Mouse (Mus musculus) hindbrain, embryonic 16.5 days (tissue): ENCODE measurements around the gene Hist1h2bh. TPM values are rescaled to one million over a fixed set of nuclear protein-coding genes. Genes with fewer than 3 reads are reported as not detected.

Source experiments
- ATAC-seq: fragments of 200-750 bp; cut with Nextera tagmentation; 2 replicates; pipeline ENCODE4 v1.8.0; 2017; ENCODE audit warnings: moderate TSS enrichment, moderate library complexity
- H3K27ac ChIP-seq: fragments of 300-500 bp; sonication (generic); 2 replicates; pipeline ENCODE4 v1.5.1; 2014; ENCODE audit warnings: low read depth, mild to moderate bottlenecking, control low read depth, low read length, moderate library complexity
- H3K27me3 ChIP-seq: fragments of 300-500 bp; sonication (generic); replicated peaks from 2 replicates; pipeline ENCODE4 v1.6.1; 2014; ENCODE audit warnings: low read length; ENCODE audit not compliant: control insufficient read depth, insufficient read depth
- H3K36me3 ChIP-seq: fragments of 300-500 bp; sonication (generic); 2 replicates; pipeline ENCODE4 v1.6.1; 2014; ENCODE audit warnings: mild to moderate bottlenecking, low read length, moderate library complexity, mixed read lengths; ENCODE audit not compliant: control insufficient read depth, insufficient read depth
- H3K4me1 ChIP-seq: fragments of 300-500 bp; sonication (generic); 2 replicates; pipeline ENCODE4 v1.6.1; 2014; ENCODE audit warnings: low read depth, low read length; ENCODE audit not compliant: control insufficient read depth, insufficient read depth
- H3K4me2 ChIP-seq: fragments of 300-500 bp; sonication (generic); 2 replicates; pipeline ENCODE4 v1.6.1; 2014; ENCODE audit warnings: mild to moderate bottlenecking, low read length, control low read depth, moderate library complexity
- H3K4me3 ChIP-seq: fragments of 300-500 bp; sonication (generic); 2 replicates; pipeline ENCODE4 v1.5.1; 2014; ENCODE audit warnings: mild to moderate bottlenecking, low read length, control low read depth, moderate library complexity
- H3K9ac ChIP-seq: fragments of 300-500 bp; sonication (generic); 2 replicates; pipeline ENCODE4 v1.6.1; 2014; ENCODE audit warnings: low read depth, mild to moderate bottlenecking, control low read depth, low read length, moderate library complexity
- H3K9me3 ChIP-seq: fragments of 300-500 bp; sonication (generic); 2 replicates; pipeline ENCODE4 v1.6.1; 2014; ENCODE audit warnings: mild to moderate bottlenecking, low read length, moderate library complexity; ENCODE audit not compliant: control insufficient read depth
- WGBS: fragments of 180-500 bp; shearing (Covaris S2); extraction: QIAGEN DNeasy Blood & Tissue Kit; methylation state at CpG from one replicate; pipeline ENCODE4 v1.1.7; 2014; 5-methylcytosine and 5-hydroxymethylcytosine counted together
- polyA plus RNA-seq: library from polyadenylated mRNA; unstranded; fragments of >200 nt; fragmentation: Nextera tagmentation; extraction: Ambion mirVana; gene quantifications from 2 replicates; pipeline ENCODE4 v1.2.1, GENCODE M21; 2015

Gene Hist1h2bh
- polyA plus RNA-seq, 1 experiment from 2014 or later: 0.29 TPM

- Histone ChIP-seq H3K4me1 (peaks cover 2% of the 10 kb centered on the region; the same call in 1 of the 2 replicates), H3K4me3 (peak overlapping the region; percentile 45), H3K9ac (peak overlapping the region; percentile 54), H3K27me3 (no peaks in the 10 kb centered on the region), H3K9me3 (no peaks in the 10 kb centered on the region), H3K27ac (no peak overlapping the region), H3K4me2 (peak overlapping the region; percentile 79), H3K36me3 (no peaks in the 10 kb centered on the region)
- WGBS: 56% methylated on average over 15 of the region's 15 CpGs
- ATAC-seq: no peak
Measured at GRCm38 (mm10) chr13:23515826-23516620, 27.2 kb downstream of the Hist1h2bh start.

GRCm38 (mm10) chr13:23515281-23515680, 27.9 kb downstream of the Hist1h2bh start:
- Histone ChIP-seq H3K9ac (no peak overlapping the region), H3K36me3 (no peaks in the 10 kb centered on the region), H3K4me2 (no peak overlapping the region), H3K9me3 (no peaks in the 10 kb centered on the region), H3K4me3 (no peak overlapping the region), H3K27me3 (no peaks in the 10 kb centered on the region), H3K27ac (no peak overlapping the region), H3K4me1 (peaks cover 2% of the 10 kb centered on the region; the same call in 1 of the 2 replicates)
- ATAC-seq: no peak
- WGBS: 77% methylated on average over 5 of the region's 5 CpGs

GRCm38 (mm10) chr13:23513517-23513916, 29.7 kb downstream of the Hist1h2bh start:
- Histone ChIP-seq H3K27ac (no peak overlapping the region), H3K4me1 (peaks cover 2% of the 10 kb centered on the region; the same call in 1 of the 2 replicates), H3K4me2 (no peak overlapping the region), H3K27me3 (no peaks in the 10 kb centered on the region), H3K9me3 (no peaks in the 10 kb centered on the region), H3K4me3 (no peak overlapping the region), H3K9ac (no peak overlapping the region), H3K36me3 (no peaks in the 10 kb centered on the region)
- WGBS: 90% methylated on average over 1 of the region's 1 CpGs
- no peak for ATAC-seq

GRCm38 (mm10) chr13:23510127-23510526, 33.1 kb downstream of the Hist1h2bh start:
- Histone ChIP-seq H3K4me2 (no peak overlapping the region), H3K27ac (no peak overlapping the region), H3K9me3 (no peaks in the 10 kb centered on the region), H3K9ac (no peak overlapping the region), H3K27me3 (no peaks in the 10 kb centered on the region), H3K4me3 (no peak overlapping the region), H3K36me3 (no peaks in the 10 kb centered on the region), H3K4me1 (peaks cover 3% of the 10 kb centered on the region)
- WGBS: 41% methylated on average over 1 of the region's 1 CpGs
- no peak for ATAC-seq

DNA sequence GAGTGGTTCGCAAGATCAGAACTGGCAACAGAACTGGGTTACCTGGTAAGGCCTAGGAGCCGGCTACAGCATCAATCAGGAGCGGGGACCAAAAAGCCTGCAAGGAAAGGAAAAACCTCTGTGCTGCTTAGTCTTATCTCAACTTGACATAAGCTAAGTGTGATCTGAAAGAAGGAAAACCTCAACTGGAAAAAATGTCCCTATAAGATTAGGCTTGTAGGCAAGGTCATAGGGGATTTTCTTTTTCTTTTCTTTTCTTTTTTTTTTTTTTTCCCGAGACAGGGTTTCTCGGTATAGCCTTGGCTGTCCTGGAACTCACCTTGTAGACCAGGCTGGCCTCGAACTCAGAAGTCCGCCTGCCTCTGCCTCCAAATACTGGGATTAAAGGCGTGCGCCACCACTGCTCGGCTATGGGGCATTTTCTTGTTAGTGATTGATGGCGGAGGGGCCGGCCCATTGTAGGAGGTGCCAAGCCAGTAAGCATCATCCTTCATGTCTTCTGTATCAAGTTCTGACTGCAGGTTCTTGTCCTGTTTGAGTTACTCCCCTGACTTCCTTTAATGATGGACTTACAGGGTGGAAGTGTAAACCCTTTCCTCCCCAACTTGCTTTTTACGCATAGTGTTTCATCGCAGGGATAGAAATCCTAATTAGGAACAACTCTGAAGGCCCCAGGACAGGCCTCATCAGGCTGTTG, 36.2 kb downstream of the Hist1h2bh start:
- H3K4me2 ChIP-seq: peak overlapping the region; percentile 35
- H3K27ac ChIP-seq: no peak overlapping the region
- 20% methylated on average over 14 of the region's 14 CpGs for WGBS

GRCm38 (mm10) chr13:23506351-23506750, 36.8 kb downstream of the Hist1h2bh start:
- H3K9ac ChIP-seq: no peak overlapping the region
- WGBS: 6% methylated on average over 13 of the region's 13 CpGs
- no peaks in the 10 kb centered on the region for H3K9me3 ChIP-seq
- H3K4me3 ChIP-seq: no peak overlapping the region
- peak overlapping the region; percentile 35 for H3K4me2 ChIP-seq
- no peak for ATAC-seq
- H3K27ac ChIP-seq: no peak overlapping the region
- H3K27me3 ChIP-seq: no peaks in the 10 kb centered on the region
- H3K4me1 ChIP-seq: peaks cover 3% of the 10 kb centered on the region
- H3K36me3 ChIP-seq: no peaks in the 10 kb centered on the region

More for the DNA sequence above, 36.2 kb downstream of the Hist1h2bh start:
- Histone ChIP-seq H3K4me1 (peaks cover 3% of the 10 kb centered on the region), H3K27me3 (no peaks in the 10 kb centered on the region), H3K36me3 (no peaks in the 10 kb centered on the region), H3K9me3 (no peaks in the 10 kb centered on the region), H3K9ac (no peak overlapping the region), H3K4me3 (no peak overlapping the region)
- no peak for ATAC-seq

DNA sequence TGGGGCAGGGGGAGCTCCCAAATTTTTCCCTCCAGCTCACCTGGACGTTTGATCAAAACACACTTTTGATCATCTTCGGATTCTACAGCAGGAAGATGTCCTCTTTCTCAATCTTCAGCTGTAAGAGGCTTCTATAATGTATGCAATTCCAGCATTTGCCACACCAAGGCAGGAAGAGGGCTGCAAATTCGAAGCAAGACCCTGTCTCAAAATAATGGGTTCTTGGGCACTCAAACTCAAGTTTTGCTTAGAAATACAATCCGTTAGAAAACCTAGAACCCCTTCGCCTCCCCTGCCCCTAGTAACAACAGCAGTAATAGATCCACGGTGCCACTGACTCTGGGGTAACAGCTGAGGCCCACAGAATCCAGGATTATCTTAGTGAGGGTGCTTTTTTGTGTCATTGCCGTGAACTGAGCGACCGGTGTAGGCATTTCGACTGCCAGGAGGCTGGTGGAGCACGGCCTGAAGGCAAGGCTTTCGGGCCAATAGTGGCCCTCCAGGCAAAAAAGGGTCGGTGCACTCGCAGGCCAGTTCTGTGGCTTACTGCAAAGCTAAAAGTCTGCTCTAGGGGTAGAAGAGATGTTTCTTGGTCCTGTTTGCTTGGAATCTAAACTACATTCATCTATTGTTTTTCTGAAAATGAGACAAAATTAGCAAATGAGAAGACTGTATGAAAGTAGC, 37.4 kb downstream of the Hist1h2bh start:
- no peak for ATAC-seq
- H3K9me3 ChIP-seq: no peaks in the 10 kb centered on the region
- H3K27me3 ChIP-seq: no peaks in the 10 kb centered on the region
- 11% methylated on average over 14 of the region's 14 CpGs for WGBS
- peak overlapping the region; percentile 35 for H3K4me2 ChIP-seq
- H3K27ac ChIP-seq: no peak overlapping the region
- peaks cover 3% of the 10 kb centered on the region for H3K4me1 ChIP-seq
- peak overlapping the region; percentile 5; the same call in 1 of the 2 replicates for H3K9ac ChIP-seq
- H3K36me3 ChIP-seq: no peaks in the 10 kb centered on the region
- peak overlapping the region; percentile 18 for H3K4me3 ChIP-seq

DNA sequence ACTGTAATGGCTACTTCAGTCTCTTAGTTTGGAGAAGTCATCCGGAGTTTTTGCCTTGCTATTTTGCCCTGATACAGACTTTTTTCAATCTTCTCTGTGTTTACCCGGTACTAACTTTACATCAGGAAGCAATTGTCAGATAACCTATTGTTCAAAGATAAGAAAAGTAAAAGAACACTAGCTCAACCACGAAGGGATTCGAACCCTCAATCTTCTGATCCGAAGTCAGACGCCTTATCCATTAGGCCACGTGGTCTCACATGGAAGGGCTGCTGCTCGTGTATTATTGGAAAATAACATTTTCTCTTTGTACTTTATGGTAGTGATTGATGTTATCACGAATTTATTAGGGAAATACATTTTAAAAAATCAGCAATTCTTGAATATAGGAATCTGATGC, 39.4 kb downstream of the Hist1h2bh start:
- Histone ChIP-seq H3K9me3 (no peaks in the 10 kb centered on the region), H3K27ac (no peak overlapping the region), H3K36me3 (no peaks in the 10 kb centered on the region), H3K4me3 (peak overlapping the region; percentile 15), H3K4me2 (peak overlapping the region; percentile 45), H3K4me1 (peaks cover 3% of the 10 kb centered on the region), H3K9ac (no peak overlapping the region), H3K27me3 (no peaks in the 10 kb centered on the region)
- ATAC-seq: peak; percentile 53
- WGBS: under 1% methylated on average over 9 of the region's 9 CpGs

DNA sequence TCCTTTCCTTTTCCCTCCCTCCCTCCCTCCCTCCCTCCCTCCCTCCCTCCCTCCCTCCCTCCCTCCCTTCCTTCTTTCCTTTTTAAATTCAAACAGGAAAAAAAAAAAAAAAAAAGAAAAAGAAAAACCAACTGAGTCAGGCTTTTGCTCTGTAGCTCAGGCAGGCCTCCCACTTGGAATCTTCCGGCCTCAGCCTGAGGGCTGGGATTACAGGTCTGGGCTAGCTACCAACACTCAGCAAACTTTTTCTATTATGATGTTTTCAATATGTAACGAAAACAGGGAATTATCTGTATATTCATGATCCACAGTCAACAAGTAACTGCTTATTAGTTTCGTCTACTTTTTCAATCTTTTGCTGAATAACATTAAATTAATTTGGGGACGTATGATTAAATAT, 40.3 kb downstream of the Hist1h2bh start:
- no peak overlapping the region for H3K27ac ChIP-seq
- no peaks in the 10 kb centered on the region for H3K9me3 ChIP-seq
- peaks cover 3% of the 10 kb centered on the region for H3K4me1 ChIP-seq
- H3K9ac ChIP-seq: no peak overlapping the region
- no peak overlapping the region for H3K4me3 ChIP-seq
- H3K36me3 ChIP-seq: no peaks in the 10 kb centered on the region
- no peaks in the 10 kb centered on the region for H3K27me3 ChIP-seq
- H3K4me2 ChIP-seq: no peak overlapping the region
- ATAC-seq: no peak
- WGBS: 39% methylated on average over 4 of the region's 4 CpGs
